Mouse (Mus musculus) cerebellum, postnatal 4 days (tissue): ENCODE data around the gene Zfp626.
"Not testable (repeated sequence)": the region's sequence is repeated elsewhere in the genome, so short reads cannot be mapped to it uniquely, and the experiment has no call there.

Experiments
- DNase-seq, 2 experiments: peaks; one replicate each; pipeline ENCODE4 v3.0.0; 2022; ENCODE audit warnings: low spot score in 2 of 2, mixed read lengths in 1 of 2

Gene Zfp626

DNA sequence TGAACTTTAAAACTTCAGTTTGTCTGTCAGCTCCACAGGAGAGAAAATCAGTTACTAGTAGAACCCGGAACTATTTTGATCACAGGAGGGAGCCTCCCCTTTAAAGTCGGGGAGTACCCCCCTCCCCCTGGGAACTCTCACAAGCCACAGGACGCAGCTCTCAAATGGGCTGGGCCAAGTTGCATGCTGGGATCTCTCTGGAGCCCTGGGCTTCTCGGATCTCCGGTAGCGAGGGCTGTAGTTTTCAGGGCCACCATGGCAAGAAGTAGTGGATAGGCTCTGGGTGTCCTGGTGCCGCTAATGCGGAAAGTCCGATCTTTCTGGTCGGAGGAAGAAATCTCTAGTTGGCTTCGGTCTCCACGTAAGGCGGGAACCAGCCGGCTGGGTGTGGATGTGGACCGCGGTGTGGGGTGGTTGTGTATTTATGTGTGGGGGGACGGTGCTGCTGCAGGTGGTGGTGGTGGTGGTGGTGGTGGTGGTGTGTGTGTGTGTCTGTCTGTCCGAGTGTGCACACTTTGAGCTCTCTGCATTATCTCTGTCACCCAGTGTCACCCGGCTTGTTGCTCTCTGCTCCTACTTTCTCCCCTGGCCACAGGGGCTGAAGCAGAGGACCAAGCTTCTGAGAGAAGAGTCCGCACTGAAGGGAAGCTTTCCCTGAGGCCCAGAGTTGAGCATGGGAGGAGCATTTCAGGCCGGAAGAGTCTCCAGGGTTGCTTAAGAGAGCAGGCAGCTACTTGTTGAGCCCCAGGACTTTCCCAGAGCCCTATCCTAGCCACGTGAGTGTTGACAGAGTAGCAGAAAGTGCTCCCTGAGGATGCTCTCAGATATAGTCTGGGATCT is 53.6 kb downstream of the Zfp626 start:
- DNase-seq, result peak in 1 of 2 experiments; percentile 34

DNA sequence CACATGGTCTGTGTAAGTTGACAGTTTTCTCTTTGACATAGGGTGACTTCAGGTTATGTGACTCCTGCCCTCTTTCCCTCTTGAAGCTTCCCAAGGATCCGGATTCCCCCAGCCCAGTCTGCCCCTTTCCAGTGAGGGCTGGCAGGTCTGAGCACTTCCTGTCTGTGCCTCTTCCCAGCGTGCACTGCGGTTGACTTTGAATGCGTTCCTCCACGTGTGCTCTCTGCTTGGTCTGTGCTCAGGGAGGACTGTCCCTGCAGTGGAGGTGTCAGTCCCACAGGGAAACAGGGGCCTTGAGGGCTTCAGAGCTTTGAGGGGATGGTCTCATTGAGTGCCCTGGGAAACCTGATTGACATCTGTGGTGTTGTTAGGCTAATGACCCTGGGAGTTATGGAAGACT is 55.6 kb downstream of the Zfp626 start:
- DNase-seq, result not testable (repeated sequence)
